Mouse (Mus musculus) kidney, adult 18-20 months (tissue): ENCODE measurements around the gene BC049352.

Experiments
- DNase-seq: peaks from one replicate; pipeline ENCODE4 v3.0.0; 2021

The BC049352 gene

DNA sequence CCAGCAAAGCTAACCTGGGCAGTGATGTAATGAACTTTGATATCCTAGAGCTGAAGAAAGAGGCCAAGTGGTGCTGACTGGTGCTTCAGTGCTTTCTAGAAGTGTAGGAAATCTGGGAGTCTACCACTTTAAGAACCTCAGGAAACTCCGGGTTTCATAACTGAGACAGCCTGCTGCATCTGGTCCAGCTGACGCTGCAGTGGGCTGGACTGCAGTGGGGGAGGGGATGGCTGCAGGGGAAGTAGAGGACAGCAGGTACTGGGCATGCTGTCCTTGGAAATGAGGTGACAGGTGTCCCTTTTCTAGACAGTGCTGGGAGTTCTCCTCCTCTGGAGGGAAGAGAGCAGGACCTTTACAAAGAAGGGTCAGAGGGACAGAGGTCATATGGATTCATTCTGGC lies at the start of gene BC049352:
TSS of gene BC049352 (plus strand) at position 238 of the 400 bp plus-strand sequence.
- DNase-seq: peak; percentile 54

DNA sequence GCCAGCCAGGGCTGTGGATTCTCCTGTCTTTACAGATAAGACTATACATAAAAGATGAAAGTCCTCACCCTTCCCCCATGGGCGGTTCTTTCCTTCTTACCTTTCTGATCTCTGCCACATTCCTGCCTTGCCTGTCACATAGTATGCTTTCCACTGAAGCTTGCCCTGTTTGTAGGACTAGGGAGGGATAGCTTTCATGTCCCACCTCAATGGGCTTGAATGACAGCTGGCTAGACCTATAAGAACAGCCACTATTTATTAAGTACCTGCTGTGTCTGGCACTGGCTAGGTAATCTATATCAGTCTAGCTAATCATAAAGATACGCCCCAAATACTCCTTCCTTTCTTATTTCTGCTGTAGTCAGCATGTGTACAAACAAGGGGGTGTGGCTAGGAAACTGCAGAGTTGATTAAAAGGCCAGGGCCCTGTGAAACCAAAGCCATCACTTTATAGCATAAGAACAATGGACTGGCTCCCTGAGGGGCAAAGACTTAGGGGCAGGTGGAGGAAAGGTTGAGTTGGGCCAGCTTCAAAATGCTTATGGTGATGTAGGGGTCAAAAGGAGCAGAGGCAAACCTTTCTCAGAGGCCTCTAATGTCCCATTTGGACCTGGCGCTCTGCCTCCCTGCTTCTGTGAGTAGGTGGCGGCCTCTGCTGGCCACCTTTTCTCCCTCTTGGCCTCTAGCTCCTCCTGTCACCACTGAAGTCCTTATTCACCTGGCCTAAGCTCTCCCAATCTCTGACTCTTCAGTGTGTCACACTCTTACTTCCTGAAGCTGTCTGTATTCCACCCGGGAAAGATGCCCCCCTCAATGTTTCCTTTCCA lies 48.1 kb upstream of the BC049352 start:
- DNase-seq: peak; percentile 81

DNA sequence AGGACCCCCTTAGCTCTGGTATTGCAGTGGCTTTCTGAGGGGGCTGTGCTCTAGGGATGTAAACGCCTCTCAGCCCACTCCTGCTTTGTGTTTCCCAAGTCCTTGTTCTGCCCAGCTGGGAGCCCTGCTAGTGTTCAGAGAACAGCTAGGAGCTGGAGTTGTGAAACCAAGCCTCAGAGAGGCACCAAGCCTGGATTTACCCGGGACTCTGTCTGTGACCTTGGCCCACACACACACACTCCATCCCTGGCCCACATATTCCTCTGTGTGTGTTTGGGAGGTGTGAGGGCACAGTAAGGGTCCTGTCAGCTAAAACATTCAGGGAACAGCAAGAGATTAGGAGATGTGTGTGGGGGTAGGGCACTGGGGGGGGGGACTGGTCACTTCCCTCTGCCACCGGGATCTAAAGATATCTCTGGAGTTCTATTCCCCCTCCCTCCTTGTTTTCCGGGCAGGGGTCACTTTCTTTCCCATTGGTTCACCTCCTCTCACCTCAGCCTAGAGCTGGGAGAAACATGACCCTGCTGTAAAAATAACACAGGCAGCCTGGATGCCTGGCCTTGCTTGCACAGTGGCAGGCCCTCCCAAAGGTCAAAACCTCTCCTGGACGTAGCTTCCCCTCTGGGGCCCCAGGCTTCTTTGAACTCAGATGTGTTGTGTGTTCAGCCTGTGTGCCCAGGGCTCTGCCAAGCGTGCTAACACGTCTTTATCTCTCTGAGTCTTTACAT lies 45.2 kb upstream of the BC049352 start:
- no peak for DNase-seq

DNA sequence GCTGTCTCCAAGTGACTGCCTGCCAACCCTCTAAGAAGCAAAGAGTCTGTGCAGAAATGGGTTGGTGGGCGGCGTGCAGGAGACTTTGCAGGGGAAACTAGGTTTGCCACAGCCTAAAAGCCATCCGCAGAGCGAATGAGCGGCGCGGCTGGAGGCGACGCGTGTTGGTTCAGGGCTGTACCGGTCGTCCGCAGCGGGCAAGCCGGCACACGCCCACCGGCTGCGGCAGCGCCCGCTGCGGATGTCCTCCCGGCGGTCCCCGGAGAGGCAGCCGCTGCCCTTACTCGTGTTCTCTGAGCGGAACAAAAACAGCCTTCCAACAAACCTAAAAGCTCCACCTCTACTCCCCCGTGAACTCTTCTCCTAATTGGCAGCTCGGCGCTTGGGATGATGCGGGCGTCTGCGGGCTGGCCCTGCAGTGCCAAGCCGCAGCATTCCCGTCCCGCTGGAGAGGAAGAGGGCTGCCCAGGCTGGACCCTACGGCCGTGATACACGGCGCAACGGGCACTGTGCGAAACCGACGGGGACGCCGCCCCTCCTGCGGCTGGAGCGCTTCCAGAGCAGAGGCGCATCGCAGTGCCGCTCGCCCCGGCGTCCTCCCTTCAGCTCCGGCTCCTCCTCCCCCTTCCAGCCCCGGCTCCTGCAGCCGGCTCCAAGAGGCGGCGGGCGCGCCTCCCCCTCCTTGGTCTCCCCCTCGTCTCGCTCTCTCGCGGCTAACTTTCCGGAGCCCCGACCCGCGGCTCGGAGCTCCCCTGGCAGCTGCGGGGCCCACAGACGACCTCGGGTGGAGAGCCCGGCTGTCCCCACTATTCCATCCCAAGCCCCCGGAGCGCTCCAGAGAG lies 43.4 kb upstream of the BC049352 start, which contains the start of gene Scn4b:
TSS of gene Scn4b (plus strand) at position 205 of the 842 bp plus-strand sequence.
- DNase-seq: peak; percentile 55

DNA sequence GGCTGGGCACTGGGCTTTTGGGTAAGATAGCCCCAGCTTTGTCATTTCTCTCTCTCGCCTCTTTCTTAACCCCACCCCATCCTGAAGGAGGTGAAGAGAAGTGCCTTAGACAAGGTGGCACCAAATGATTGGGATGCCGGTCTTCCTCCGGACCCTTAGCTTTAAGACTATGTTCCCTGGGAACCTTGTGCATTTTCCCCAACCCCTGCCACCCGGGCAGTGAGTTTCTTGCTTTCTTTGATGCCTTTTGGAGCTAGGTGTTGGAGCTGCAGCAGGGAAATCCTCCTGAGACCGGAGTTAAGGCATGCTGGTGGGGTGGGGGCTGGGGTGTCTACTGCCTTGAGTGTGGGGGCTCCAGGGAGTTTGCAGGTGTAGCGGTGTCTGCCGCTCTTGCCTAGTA lies 42.7 kb upstream of the BC049352 start:
- DNase-seq: no peak

DNA sequence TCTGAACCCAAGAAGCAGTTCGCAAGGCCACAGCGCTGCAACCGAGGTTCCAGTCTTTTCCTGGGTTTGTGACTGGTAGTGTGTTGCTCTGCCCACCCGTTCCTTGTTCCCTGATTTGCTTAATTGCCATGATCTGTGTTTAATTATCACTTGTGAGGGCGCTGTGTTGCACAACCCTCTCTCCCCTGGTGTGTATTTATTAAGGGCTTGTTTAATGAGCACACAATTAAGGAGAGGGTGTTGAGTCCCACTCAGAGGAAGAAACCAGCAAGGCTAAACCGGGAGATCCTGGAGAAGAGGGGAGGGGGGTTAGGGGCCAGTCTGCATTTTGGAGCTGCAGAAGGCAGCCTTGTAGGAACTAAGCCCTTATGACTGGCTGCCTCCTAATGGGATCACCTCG lies 40.9 kb upstream of the BC049352 start:
- no peak for DNase-seq

DNA sequence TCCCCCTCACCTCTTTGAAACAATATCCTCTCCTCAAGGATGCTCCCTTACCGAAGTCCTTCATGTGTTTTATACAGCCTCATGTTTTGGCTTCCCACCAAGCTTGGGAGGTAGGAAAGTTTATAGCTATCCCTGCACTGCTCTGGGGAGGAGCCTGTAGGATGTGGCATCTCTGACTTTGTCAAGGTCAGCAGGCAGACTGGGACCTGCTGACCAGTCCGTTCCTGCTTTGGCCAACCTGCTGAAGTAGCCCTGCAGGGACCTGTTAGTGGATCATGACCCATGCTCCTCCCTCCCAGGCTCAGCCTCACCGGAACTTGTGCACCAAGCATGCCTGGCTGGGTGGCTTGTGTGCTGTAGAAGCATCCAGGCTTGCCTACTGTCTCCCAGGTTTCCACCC lies 39.1 kb upstream of the BC049352 start:
- peak; percentile 63 for DNase-seq

DNA sequence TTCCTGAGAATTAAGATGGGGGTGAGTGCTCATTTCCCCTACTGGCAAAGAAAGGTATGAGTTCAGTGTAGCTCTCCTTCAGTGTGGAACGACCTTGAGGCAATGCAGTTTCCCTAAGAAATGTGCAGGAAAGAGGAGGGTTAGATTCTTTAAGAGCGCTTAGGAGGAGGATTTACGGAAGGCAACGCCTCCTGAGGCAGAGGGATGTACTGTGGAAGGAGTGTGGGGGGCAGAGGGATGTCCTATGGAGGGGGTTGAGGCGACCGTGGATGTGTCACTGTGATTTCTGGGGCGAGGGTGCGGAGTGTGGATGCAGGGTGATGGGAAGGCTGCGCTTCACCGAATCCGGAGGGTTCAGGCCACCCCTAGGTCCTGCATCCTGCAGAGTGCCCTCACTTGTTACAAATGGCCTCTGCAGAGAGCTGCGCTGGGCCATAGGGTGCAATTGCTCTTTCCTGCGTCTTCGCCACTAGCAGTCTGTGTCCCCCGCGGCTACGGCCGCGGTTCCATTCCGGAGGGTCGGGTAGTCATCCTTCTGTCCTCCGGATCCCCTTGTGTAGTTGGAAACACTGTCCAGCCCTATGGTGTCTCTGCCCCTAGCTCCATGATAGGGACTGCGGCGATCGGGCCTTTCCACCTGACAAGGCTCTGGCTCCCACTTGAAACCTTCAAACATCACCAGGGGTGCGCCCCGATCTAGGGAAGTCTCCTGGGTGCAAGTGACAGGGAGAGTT lies 36.1 kb upstream of the BC049352 start:
- DNase-seq: no peak

DNA sequence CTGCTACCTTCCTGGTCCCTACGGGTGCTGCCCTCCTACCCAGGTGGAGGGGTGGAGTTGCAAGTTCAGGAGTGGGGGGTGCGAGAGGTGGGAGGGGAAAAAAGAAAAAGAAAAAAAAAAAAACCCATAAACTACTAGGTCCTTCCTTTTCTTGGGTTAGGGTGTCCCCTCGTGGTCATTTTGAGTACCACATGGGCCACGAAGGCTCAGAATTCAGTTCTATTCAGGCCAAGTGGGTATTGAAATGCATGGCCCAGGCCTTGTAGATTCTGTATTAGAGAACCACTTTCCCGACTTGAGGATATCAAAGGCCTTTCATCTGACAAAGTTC lies 35.6 kb upstream of the BC049352 start:
- peak; percentile 78 for DNase-seq

DNA sequence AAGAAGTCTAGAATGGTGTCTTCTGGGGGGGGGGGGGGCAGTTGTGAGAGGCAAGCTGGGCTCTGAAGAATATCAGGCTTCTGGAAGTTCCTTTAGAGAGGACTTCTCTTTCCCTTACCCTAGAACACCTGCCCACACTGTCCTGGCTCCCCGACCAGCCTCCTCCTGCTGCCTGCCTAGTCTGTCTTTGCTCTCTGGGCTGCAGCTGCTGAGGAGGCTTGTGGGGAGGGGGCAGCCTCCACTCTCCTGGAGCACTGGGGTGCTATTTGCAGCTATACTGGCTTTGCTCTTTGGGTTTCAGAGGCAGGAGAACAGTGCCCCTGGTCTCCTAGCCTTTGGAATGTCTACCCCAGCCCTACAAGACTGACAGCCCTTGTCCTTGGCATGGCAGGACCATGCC lies 30.9 kb upstream of the BC049352 start:
- DNase-seq: no peak

DNA sequence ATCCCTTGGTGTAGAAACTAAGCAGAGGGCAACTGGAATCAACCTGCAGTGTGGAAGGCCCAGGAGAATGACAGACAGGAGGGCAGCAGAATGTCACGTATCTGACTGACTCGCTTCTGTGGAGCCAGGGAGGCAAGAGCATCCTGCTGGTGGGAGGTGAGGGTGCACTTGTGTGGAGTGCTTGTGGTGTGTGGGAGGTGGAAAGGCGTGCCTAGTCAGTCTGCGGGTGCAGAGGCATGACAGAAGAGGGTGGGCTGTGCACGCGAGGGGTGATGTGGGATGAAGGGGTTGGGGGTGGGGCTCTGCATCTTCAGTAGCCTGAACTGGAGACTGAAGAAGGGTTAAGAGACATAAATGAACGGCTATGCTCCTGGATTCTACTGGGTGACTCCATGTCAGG lies 28.4 kb upstream of the BC049352 start:
- DNase-seq: no peak

DNA sequence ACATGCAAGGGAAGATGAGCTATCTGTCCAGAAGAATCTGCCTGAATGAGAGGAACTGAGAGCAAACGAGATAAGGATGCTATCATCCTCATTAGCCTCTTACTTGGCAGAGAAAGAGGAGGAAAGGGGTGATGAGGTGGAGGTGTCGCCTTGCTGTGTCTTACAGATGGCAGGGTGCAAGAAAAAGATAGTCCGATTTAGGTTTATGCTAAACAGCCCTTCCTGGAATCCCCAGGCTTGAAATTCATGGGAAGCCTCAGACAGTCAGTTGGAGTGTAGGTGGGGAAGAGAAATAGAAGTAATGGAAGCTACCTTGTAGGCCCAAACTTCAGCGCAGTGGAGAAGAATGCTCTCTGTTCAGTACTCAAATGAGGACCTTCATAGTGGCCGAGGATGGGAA lies 13.9 kb upstream of the BC049352 start:
- no peak for DNase-seq

DNA sequence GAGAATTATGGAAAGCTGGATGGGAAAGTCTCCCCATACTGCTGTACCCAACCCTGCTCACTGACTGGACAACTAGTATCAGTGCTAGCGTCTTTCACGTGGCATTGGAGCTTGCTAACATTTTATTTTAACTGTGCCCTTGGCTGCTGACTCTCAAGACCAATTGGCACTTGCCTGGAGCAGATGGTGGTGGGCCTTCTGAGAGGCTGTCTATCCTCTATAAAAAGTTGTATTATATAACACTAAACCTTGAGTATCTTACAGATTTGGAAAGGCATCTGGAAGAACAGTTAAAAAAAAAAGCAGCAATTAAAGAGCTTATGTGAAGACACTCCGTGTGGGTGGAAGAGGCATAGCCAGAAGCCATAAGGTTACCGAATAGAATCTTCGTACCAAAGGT lies 11.7 kb upstream of the BC049352 start:
- no peak for DNase-seq

DNA sequence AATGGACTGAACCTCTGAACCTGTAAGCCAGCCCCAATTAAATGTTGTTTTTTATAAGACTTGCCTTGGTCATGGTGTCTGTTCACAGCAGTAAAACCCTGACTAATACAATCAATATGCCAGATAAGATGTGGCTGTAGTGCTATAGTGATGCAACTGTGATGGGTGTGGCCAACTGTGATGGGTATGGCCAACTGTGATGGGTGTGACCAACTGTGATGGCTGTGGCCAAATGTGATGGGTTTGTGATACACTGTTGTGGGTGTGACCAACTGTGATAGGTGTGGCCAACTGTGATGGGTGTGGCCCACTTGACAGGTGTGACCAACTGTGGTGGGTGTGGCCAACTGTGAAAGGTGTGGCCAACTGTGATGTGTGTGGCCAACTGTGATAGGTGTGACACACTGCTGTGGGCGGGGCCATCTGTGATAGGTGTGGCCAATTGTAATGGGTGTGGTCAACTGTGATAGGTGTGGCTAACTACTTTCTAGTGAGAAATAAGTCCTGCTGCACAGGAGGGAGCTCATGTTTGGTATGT lies 10.7 kb upstream of the BC049352 start:
- DNase-seq: no peak

DNA sequence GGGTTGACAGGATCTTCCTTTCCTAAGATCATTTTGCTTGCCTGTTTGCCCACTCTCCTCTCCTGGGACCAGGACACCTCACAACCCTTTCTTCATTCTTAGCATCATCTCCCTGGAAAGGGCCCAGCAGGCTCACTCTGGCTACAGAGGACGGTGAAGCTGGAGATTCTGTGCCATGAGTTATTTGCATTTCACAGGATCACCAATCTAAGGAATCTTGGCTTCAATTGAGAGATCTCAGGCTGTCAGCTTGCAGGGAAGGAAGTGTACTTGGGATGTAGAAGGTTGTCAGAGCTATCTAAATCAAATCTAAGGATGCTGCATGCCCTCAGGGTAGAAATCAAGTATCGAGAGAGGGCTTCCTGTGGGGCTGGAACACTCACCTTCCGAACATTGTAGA lies 8.3 kb upstream of the BC049352 start:
- no peak for DNase-seq

DNA sequence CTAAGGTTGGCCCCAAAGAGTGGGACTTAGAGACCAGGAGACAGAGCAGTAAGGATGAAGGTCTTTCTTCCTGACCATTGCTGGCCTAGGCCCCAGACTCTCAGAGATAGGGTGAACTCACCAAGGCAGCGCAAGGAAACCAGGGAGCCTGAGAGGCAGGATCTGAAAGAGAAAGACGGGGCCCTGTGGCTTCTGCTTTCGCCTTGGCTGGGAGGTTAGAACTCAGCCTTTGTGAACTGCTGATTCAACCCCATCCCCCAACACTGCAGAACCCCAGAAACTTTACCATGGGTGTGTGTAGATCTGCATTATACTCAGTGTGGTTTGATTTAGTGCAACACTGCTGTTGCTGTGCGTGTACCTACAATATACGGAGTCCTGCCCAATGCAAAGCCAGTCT lies 2.5 kb upstream of the BC049352 start:
- no peak for DNase-seq

DNA sequence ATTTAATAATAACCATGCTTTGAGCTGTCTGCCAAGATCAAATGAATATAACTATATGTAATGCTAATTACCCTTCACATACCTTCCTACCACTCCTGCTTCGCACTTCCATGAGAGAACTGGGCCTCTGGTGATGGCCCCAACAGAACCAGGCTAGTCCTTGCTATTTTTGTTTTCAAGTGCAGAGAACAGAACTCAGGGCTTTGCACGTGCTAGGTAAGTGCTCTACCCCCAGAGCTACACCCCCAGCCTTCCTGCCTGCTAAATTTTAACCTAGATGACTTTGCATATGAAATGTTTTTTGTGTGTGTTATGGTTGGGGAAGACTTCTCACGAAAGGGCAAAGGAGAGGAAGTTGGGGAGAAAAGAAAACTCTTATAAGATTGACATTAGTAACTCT lies 714 bp downstream of the BC049352 start:
- peak; percentile 14 for DNase-seq

DNA sequence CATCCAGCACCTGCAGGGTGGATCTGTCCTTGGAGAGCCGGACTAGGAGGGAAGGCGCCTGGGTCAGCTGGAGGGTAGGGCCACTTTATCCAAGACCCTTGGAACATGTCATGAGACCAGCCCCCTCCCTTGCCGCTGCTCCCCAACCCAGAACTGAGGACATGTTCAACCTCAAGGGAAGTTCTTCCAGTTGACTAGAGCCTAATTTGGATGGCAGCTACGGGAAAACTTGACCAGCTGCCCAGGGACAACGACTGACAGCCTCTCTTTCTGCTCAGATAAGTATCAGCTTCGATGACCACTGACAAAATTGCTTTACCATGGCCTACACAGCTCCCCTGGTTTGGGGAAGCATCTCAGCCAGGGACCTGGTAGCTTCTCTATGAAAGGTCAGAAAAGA lies 1.5 kb downstream of the BC049352 start:
- no peak for DNase-seq

DNA sequence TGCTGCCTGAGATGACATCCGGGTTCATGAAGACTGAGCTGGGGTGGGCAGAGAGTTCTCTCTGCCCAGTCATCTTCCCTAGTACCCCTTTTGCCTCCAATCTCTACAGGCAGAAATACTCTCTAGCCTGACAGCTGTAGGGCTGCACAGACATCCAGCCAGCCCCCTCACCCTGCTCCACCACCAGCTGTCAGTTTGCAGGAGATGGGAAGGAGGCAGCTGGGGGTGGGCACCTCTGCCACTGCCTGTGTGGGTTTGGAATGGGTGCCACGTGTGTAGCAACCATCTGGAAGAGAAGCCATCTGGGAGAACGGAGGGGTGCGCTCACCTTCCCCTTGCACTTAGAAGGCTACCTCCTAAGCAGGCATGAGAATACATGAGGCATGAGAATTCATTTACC lies 3.4 kb downstream of the BC049352 start:
- DNase-seq: no peak

DNA sequence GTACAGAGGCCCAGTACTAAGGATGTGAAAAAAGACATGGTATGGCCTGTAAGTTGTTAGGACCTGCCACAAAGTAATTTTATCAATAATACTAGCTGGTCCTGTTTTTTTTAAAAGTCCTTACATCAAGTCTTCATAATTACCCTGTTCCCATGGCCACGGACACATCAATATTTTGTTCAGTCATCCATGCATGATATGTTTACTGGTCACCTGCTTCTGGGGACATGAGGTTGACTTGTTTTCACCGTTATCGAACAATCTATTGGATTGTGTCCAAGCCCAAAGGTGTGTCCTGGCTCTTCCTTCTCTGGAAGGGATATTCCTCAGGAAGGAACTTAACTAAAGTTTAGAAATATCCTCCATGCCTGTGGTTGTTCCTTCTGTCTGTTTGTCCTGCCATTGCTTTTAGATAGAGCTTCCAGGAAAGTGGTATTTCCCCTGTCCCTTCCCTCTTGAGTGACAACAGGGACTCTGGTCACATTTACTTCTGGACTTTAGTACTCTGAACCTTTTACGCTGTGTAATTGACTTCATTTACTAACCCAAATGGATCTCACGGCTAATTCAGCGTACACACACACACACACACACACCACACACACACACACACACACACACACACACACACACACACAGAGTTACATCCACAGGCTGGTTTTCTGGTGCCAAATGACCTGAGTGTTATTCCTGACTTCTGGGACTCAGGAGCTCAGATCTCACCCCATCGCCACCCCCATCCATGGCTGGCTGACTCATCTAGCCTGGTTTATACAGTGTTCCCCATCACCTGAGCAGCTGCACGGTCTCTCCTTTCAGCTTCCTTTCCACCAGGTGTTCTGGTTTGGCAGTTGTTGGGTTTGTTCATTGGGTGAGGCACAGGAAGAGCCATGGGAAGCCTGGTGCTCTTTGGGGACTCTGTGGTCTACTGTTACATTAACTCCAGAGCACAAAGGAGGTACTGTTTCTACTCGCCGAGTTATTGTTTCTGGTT lies 7.1 kb downstream of the BC049352 start:
- DNase-seq: no peak

DNA sequence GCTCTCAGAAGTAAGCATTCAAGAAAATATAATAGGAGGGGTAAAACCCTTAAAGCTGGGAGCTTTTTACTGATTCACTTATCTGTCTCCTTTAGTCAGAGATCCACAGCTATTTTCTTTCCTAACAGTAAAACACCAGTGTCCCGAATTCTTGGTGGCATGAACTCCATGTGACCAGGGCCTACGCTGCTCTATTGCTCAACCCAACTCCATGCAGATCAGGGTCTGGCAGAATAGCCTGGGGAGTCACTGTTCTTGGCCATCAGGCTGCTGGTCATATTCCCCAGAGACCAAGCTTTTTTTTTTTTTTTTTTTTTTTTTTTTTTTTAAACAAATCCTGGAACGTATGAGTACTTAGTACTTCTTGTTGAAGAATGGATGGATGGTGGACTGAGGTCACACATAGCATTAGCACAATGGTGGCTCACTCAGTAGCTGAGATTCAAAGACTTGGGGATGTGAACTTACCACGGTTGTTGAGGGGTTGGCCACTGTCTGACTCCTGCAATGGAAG lies 7.9 kb downstream of the BC049352 start:
- no peak for DNase-seq
